Mouse (Mus musculus): Measurements from ENCODE around the gene Nmt1. TPM values are rescaled to one million over a fixed set of nuclear protein-coding genes. Genes with fewer than 3 reads are reported as not detected.

Nmt1 gene
- total and polyA plus RNA-seq, 3 experiments, result 29.8 to 147 (median 70.5) TPM

DNA sequence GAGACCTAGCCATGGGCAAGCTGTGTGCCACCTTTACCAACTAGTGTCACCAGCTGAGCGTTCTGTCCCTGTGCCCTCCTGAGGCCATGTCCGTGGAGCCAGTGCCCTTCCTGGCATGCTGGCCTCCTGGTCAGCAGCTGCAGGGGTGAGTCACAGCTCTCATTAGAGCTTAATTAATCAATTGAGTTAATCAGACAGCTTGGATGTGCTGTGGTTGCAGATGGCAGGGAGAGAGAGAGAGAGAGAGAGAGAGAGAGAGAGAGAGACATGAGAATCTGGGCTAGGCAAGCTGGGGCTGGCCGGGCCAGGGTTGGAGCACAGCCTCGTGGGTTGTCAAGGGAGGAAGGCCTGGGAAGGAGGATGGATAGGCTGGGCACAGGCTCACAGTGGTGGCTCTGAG, 43.4 kb upstream of the Nmt1 start:
- no peaks in the 10 kb centered on the region for H3K9me3 ChIP-seq (replicated peaks; ENCODE audit: insufficient read depth, low read length)
- no peak for DNase-seq (ENCODE audit: low read depth, low spot score)
- H3K9ac ChIP-seq (ENCODE audit: control insufficient read depth, low read depth, low read length, poor library complexity, severe bottlenecking), result no peak overlapping the region
- no peak overlapping the region for H3K4me3 ChIP-seq (ENCODE audit: control insufficient read depth in 1 of 2, insufficient read depth in 1 of 2, low read depth in 2 of 2, low read length in 2 of 2)
- H3K36me3 ChIP-seq (ENCODE audit: control insufficient read depth in 1 of 2, insufficient read depth in 2 of 2, low read length in 2 of 2), result no peaks in the 10 kb centered on the region
- H3K27me3 ChIP-seq (ENCODE audit: control insufficient read depth in 1 of 2, insufficient read depth in 2 of 2, low read length in 2 of 2), result peaks cover 9 to 21% of the 10 kb centered on the region in 2 experiments
- H3K4me1 ChIP-seq (ENCODE audit: control insufficient read depth in 1 of 2, insufficient read depth in 2 of 2, low read length in 2 of 2), result no peaks in the 10 kb centered on the region
- TF ChIP-seq JUND (IDR thresholded peaks at IDR 0.05; ENCODE audit: low read depth, low read length), result no peak
- no peak for TF ChIP-seq TCF12 (IDR thresholded peaks at IDR 0.05; ENCODE audit: low read depth, low read length)
- no peak for TF ChIP-seq POLR2AphosphoS2 (IDR thresholded peaks at IDR 0.05; ENCODE audit: low read length)
- TF ChIP-seq NRF1 (IDR thresholded peaks at IDR 0.05; ENCODE audit: insufficient read depth, low read depth, low read length, poor library complexity, severe bottlenecking), result no peak
- TF ChIP-seq CHD1 (IDR thresholded peaks at IDR 0.05; ENCODE audit: low read depth, low read length), result no peak
- TF ChIP-seq EP300 (IDR thresholded peaks at IDR 0.05; ENCODE audit: low read depth in 1 of 2, low read length in 2 of 2), result no peak
- TF ChIP-seq GABPA (IDR thresholded peaks at IDR 0.05; ENCODE audit: low read depth, low read length), result no peak
- TF ChIP-seq POLR2A (IDR thresholded peaks at IDR 0.05; ENCODE audit: control insufficient read depth in 1 of 2, insufficient read depth in 1 of 2, low read depth in 1 of 2, low read length in 2 of 2, poor library complexity in 1 of 2), result no peak
- no peak for TF ChIP-seq MAZ (IDR thresholded peaks at IDR 0.05; ENCODE audit: low read depth, low read length)
- no peak for TF ChIP-seq MAFK (IDR thresholded peaks at IDR 0.05; ENCODE audit: borderline replicate concordance, low read depth, low read length)
- no peak for TF ChIP-seq E2F4 (IDR thresholded peaks at IDR 0.05; ENCODE audit: borderline replicate concordance, low read depth, low read length)
- no peak for TF ChIP-seq MAX (IDR thresholded peaks at IDR 0.05; ENCODE audit: low read length)
- no peak for TF ChIP-seq CHD2 (IDR thresholded peaks at IDR 0.05; ENCODE audit: low read length)
- TF ChIP-seq ZNF384 (IDR thresholded peaks at IDR 0.05; ENCODE audit: low read depth, low read length), result no peak
- no peak for TF ChIP-seq NELFE (IDR thresholded peaks at IDR 0.05; ENCODE audit: low read depth, low read length)
- H3K27ac ChIP-seq (ENCODE audit: control insufficient read depth, low read depth, low read length), result no peak overlapping the region
- H3K79me2 ChIP-seq (ENCODE audit: control insufficient read depth, insufficient read depth, low read length, poor library complexity), result no peaks in the 10 kb centered on the region

DNA sequence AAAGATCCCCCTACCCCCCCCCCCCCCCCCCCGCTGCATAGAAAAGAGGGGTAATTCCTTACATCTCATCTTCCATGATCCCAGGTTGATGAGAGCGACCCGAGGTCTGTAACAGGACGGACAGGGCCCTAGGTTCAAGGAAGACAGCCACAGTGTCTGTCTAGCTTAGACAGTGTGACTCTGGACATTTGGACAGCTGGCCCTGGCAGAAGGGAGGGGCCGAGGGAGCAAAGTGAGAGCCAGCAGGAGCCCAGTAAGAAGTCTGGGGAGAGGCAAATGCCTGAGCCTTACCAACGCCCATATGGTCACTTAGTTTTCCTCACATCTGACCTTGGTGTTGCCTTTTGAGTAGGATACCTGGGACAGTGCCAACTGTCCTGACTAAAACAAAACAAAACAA, 42.8 kb upstream of the Nmt1 start:
- H3K9me3 ChIP-seq (replicated peaks; ENCODE audit: insufficient read depth, low read length), result no peaks in the 10 kb centered on the region

More for the DNA sequence above, 42.8 kb upstream of the Nmt1 start:
- no peak overlapping the region for H3K4me3 ChIP-seq (ENCODE audit: control insufficient read depth in 1 of 2, insufficient read depth in 1 of 2, low read depth in 2 of 2, low read length in 2 of 2)
- no peaks in the 10 kb centered on the region for H3K79me2 ChIP-seq (ENCODE audit: control insufficient read depth, insufficient read depth, low read length, poor library complexity)
- no peak for DNase-seq (ENCODE audit: low read depth, low spot score)
- no peak overlapping the region for H3K27ac ChIP-seq (ENCODE audit: control insufficient read depth, low read depth, low read length)
- H3K36me3 ChIP-seq (ENCODE audit: control insufficient read depth in 1 of 2, insufficient read depth in 2 of 2, low read length in 2 of 2), result no peaks in the 10 kb centered on the region
- TF ChIP-seq KAT2A (conservative IDR thresholded peaks at IDR 0.05; ENCODE audit: low read depth, low read length) (no peak), ZC3H11A (IDR thresholded peaks at IDR 0.05; ENCODE audit: low read depth, low read length) (no peak), MAFK (IDR thresholded peaks at IDR 0.05; ENCODE audit: borderline replicate concordance, low read depth, low read length) (no peak), RCOR1 (IDR thresholded peaks at IDR 0.05; ENCODE audit: low read depth, low read length) (no peak), ZKSCAN1 (IDR thresholded peaks at IDR 0.05; ENCODE audit: low read depth, low read length) (no peak), ELF1 (IDR thresholded peaks at IDR 0.05; ENCODE audit: low read depth, low read length) (no peak), MXI1 (IDR thresholded peaks at IDR 0.05; ENCODE audit: low read depth, low read length) (no peak), ETS1 (IDR thresholded peaks at IDR 0.05; ENCODE audit: low read depth, low read length) (no peak), MAX (IDR thresholded peaks at IDR 0.05; ENCODE audit: low read length) (no peak)
- no peaks in the 10 kb centered on the region for H3K4me1 ChIP-seq (ENCODE audit: control insufficient read depth in 1 of 2, insufficient read depth in 2 of 2, low read length in 2 of 2)
- no peak overlapping the region for H3K9ac ChIP-seq (ENCODE audit: control insufficient read depth, low read depth, low read length, poor library complexity, severe bottlenecking)
- peaks cover 9 to 21% of the 10 kb centered on the region in 2 experiments for H3K27me3 ChIP-seq (ENCODE audit: control insufficient read depth in 1 of 2, insufficient read depth in 2 of 2, low read length in 2 of 2)

All from MEL (cell line).